Mouse (Mus musculus): Measurements from ENCODE around the gene Tsc22d4. TPM values are rescaled to one million over a fixed set of nuclear protein-coding genes. Genes with fewer than 3 reads are reported as not detected.

Gene Tsc22d4
- polyA plus RNA-seq, 1 experiment from 2014 or later = 81.1 TPM

- peaks cover 2% of the 10 kb centered on the region; the same call in 1 of the 2 replicates for H3K36me3 ChIP-seq (ENCODE audit: control insufficient read depth, insufficient read depth, low read length)
- no peak overlapping the region for H3K4me3 ChIP-seq (ENCODE audit: low read depth, low read length)
- H3K9ac ChIP-seq (ENCODE audit: low read length) = no peak overlapping the region
- H3K27me3 ChIP-seq (ENCODE audit: control insufficient read depth, insufficient read depth, low read length) = no peaks in the 10 kb centered on the region; the same call in 1 of the 2 replicates
- ATAC-seq (replicated peaks; ENCODE audit: low FRiP score) = no peak
- 74% methylated on average over 24 of the region's 24 CpGs for WGBS
- peaks cover 21% of the 10 kb centered on the region for H3K4me1 ChIP-seq (replicated peaks; ENCODE audit: control insufficient read depth, insufficient read depth, low read length)
- no peaks in the 10 kb centered on the region for H3K9me3 ChIP-seq (ENCODE audit: control insufficient read depth, low read length)
- H3K4me2 ChIP-seq (ENCODE audit: low read depth, low read length, severe bottlenecking) = peak overlapping the region; percentile 90; the same call in 1 of the 2 replicates
- DNase-seq (ENCODE audit: low spot score) = peak; percentile 67
- H3K27ac ChIP-seq (ENCODE audit: low read depth, low read length) = no peak overlapping the region
Observed at GRCm38 (mm10) chr5:137788171-137788570, 42.6 kb downstream of the Tsc22d4 start.

- Histone ChIP-seq H3K4me3 (ENCODE audit: low read depth, low read length) (no peak overlapping the region), H3K9ac (ENCODE audit: low read length) (no peak overlapping the region), H3K27me3 (ENCODE audit: control insufficient read depth, insufficient read depth, low read length) (no peaks in the 10 kb centered on the region; the same call in 1 of the 2 replicates), H3K4me2 (ENCODE audit: low read depth, low read length, severe bottlenecking) (no peak overlapping the region), H3K4me1 (replicated peaks; ENCODE audit: control insufficient read depth, insufficient read depth, low read length) (peaks cover 13% of the 10 kb centered on the region), H3K27ac (ENCODE audit: low read depth, low read length) (no peak overlapping the region), H3K36me3 (ENCODE audit: control insufficient read depth, insufficient read depth, low read length) (0 out of 2 replicates have a peak, but pooled peaks cover 2% of the 10 kb centered on the region), H3K9me3 (ENCODE audit: control insufficient read depth, low read length) (no peaks in the 10 kb centered on the region)
- 91% methylated on average over 2 of the region's 2 CpGs for WGBS
- DNase-seq (ENCODE audit: low spot score) = no peak
- ATAC-seq (replicated peaks; ENCODE audit: low FRiP score) = no peak
Observed at GRCm38 (mm10) chr5:137788946-137789531, 43.5 kb downstream of the Tsc22d4 start.

- Histone ChIP-seq H3K27ac (ENCODE audit: low read depth, low read length) (no peak overlapping the region), H3K9ac (ENCODE audit: low read length) (no peak overlapping the region), H3K4me3 (ENCODE audit: low read depth, low read length) (no peak overlapping the region), H3K36me3 (ENCODE audit: control insufficient read depth, insufficient read depth, low read length) (no peaks in the 10 kb centered on the region), H3K27me3 (ENCODE audit: control insufficient read depth, insufficient read depth, low read length) (no peaks in the 10 kb centered on the region; the same call in 1 of the 2 replicates), H3K9me3 (ENCODE audit: control insufficient read depth, low read length) (no peaks in the 10 kb centered on the region), H3K4me1 (replicated peaks; ENCODE audit: control insufficient read depth, insufficient read depth, low read length) (no peaks in the 10 kb centered on the region), H3K4me2 (ENCODE audit: low read depth, low read length, severe bottlenecking) (no peak overlapping the region)
- no peak for DNase-seq (ENCODE audit: low spot score)
- ATAC-seq (replicated peaks; ENCODE audit: low FRiP score) = no peak
Observed at GRCm38 (mm10) chr5:137791553-137791952, 46.0 kb downstream of the Tsc22d4 start.

- Histone ChIP-seq H3K27me3 (ENCODE audit: control insufficient read depth, insufficient read depth, low read length) (no peaks in the 10 kb centered on the region), H3K36me3 (ENCODE audit: control insufficient read depth, insufficient read depth, low read length) (no peaks in the 10 kb centered on the region), H3K4me1 (replicated peaks; ENCODE audit: control insufficient read depth, insufficient read depth, low read length) (no peaks in the 10 kb centered on the region), H3K9me3 (ENCODE audit: control insufficient read depth, low read length) (no peaks in the 10 kb centered on the region), H3K4me2 (ENCODE audit: low read depth, low read length, severe bottlenecking) (no peak overlapping the region), H3K4me3 (ENCODE audit: low read depth, low read length) (no peak overlapping the region), H3K27ac (ENCODE audit: low read depth, low read length) (no peak overlapping the region), H3K9ac (ENCODE audit: low read length) (no peak overlapping the region)
- 84% methylated on average over 3 of the region's 3 CpGs for WGBS
- ATAC-seq (replicated peaks; ENCODE audit: low FRiP score) (no peak), DNase-seq (ENCODE audit: low spot score) (no peak)
Observed at GRCm38 (mm10) chr5:137796606-137797005, 51.1 kb downstream of the Tsc22d4 start.

- no peak overlapping the region for H3K9ac ChIP-seq (ENCODE audit: low read length)
- no peaks in the 10 kb centered on the region for H3K27me3 ChIP-seq (ENCODE audit: control insufficient read depth, insufficient read depth, low read length)
- WGBS = 89% methylated on average over 3 of the region's 3 CpGs
- H3K27ac ChIP-seq (ENCODE audit: low read depth, low read length) = no peak overlapping the region
- no peak overlapping the region for H3K4me3 ChIP-seq (ENCODE audit: low read depth, low read length)
- no peak overlapping the region for H3K4me2 ChIP-seq (ENCODE audit: low read depth, low read length, severe bottlenecking)
- no peaks in the 10 kb centered on the region for H3K9me3 ChIP-seq (ENCODE audit: control insufficient read depth, low read length)
- no peaks in the 10 kb centered on the region for H3K4me1 ChIP-seq (replicated peaks; ENCODE audit: control insufficient read depth, insufficient read depth, low read length)
- ATAC-seq (replicated peaks; ENCODE audit: low FRiP score) = no peak
- H3K36me3 ChIP-seq (ENCODE audit: control insufficient read depth, insufficient read depth, low read length) = no peaks in the 10 kb centered on the region
- no peak for DNase-seq (ENCODE audit: low spot score)
Observed at GRCm38 (mm10) chr5:137800917-137801316, 55.4 kb downstream of the Tsc22d4 start.

GRCm38 (mm10) chr5:137806158-137806557 lies 60.6 kb downstream of the Tsc22d4 start:
- no peak overlapping the region for H3K27ac ChIP-seq (ENCODE audit: low read depth, low read length)
- H3K9ac ChIP-seq (ENCODE audit: low read length) = no peak overlapping the region
- no peak overlapping the region for H3K4me2 ChIP-seq (ENCODE audit: low read depth, low read length, severe bottlenecking)
- H3K9me3 ChIP-seq (ENCODE audit: control insufficient read depth, low read length) = no peaks in the 10 kb centered on the region
- H3K4me3 ChIP-seq (ENCODE audit: low read depth, low read length) = no peak overlapping the region
- DNase-seq (ENCODE audit: low spot score) (no peak), ATAC-seq (replicated peaks; ENCODE audit: low FRiP score) (no peak)
- WGBS = 85% methylated on average over 1 of the region's 1 CpGs
- H3K36me3 ChIP-seq (ENCODE audit: control insufficient read depth, insufficient read depth, low read length) = no peaks in the 10 kb centered on the region
- no peaks in the 10 kb centered on the region for H3K4me1 ChIP-seq (replicated peaks; ENCODE audit: control insufficient read depth, insufficient read depth, low read length)
- no peaks in the 10 kb centered on the region for H3K27me3 ChIP-seq (ENCODE audit: control insufficient read depth, insufficient read depth, low read length)

GRCm38 (mm10) chr5:137808316-137808715 lies 62.8 kb downstream of the Tsc22d4 start:
- 90% methylated on average over 5 of the region's 5 CpGs for WGBS
- H3K4me1 ChIP-seq (replicated peaks; ENCODE audit: control insufficient read depth, insufficient read depth, low read length) = no peaks in the 10 kb centered on the region
- DNase-seq (ENCODE audit: low spot score) = no peak

GRCm38 (mm10) chr5:137817466-137818222 lies 72.1 kb downstream of the Tsc22d4 start:
- no peak overlapping the region for H3K9ac ChIP-seq (ENCODE audit: low read length)
- DNase-seq (ENCODE audit: low spot score) (no peak), ATAC-seq (replicated peaks; ENCODE audit: low FRiP score) (no peak)
- no peak overlapping the region for H3K27ac ChIP-seq (ENCODE audit: low read depth, low read length)
- no peak overlapping the region for H3K4me2 ChIP-seq (ENCODE audit: low read depth, low read length, severe bottlenecking)
- 81% methylated on average over 4 of the region's 4 CpGs for WGBS
- no peaks in the 10 kb centered on the region for H3K9me3 ChIP-seq (ENCODE audit: control insufficient read depth, low read length)
- no peaks in the 10 kb centered on the region for H3K4me1 ChIP-seq (replicated peaks; ENCODE audit: control insufficient read depth, insufficient read depth, low read length)
- no peaks in the 10 kb centered on the region for H3K27me3 ChIP-seq (ENCODE audit: control insufficient read depth, insufficient read depth, low read length)
- H3K4me3 ChIP-seq (ENCODE audit: low read depth, low read length) = no peak overlapping the region
- H3K36me3 ChIP-seq (ENCODE audit: control insufficient read depth, insufficient read depth, low read length) = no peaks in the 10 kb centered on the region

More at GRCm38 (mm10) chr5:137808316-137808715, 62.8 kb downstream of the Tsc22d4 start:
- Histone ChIP-seq H3K27ac (ENCODE audit: low read depth, low read length) (no peak overlapping the region), H3K27me3 (ENCODE audit: control insufficient read depth, insufficient read depth, low read length) (no peaks in the 10 kb centered on the region), H3K36me3 (ENCODE audit: control insufficient read depth, insufficient read depth, low read length) (no peaks in the 10 kb centered on the region), H3K4me2 (ENCODE audit: low read depth, low read length, severe bottlenecking) (no peak overlapping the region), H3K9me3 (ENCODE audit: control insufficient read depth, low read length) (no peaks in the 10 kb centered on the region), H3K4me3 (ENCODE audit: low read depth, low read length) (no peak overlapping the region), H3K9ac (ENCODE audit: low read length) (no peak overlapping the region)
- no peak for ATAC-seq (replicated peaks; ENCODE audit: low FRiP score)
